In genomic region chr17:34109038-34109805, GRCm38 (mm10) we compare ENCODE assay signal across 9 mouse cellular contexts. TPM values are rescaled to one million over a fixed set of nuclear protein-coding genes. Genes with fewer than 3 reads are reported as not detected.
DNase-seq lines count a peak whose midpoint lies in the region; ATAC-seq and TF ChIP-seq lines count a peak whose summit lies in the region.
"Had no signal": no experiment of that assay in that cellular context is flagged by ENCODE, and none has a peak within 500 bp of the region (broad histone marks: within the 10 kb centered on the region; RNA-seq: fewer than 3 reads in every experiment).

No protein-coding gene starts in this region.

- no peak overlapping the region for H3K4me2 ChIP-seq in lung, postnatal 0 days (replicated peaks; ENCODE audit: low read depth, low read length)
- H3K4me2 ChIP-seq: embryonic facial prominence, embryonic 12.5 days had no signal

- no peak overlapping the region for H3K9ac ChIP-seq in lung, postnatal 0 days (replicated peaks; ENCODE audit: low read depth)
- H3K9ac ChIP-seq: embryonic facial prominence, embryonic 12.5 days had no signal

- DNase-seq in cerebellum, postnatal 10 days = peak; percentile 61 to 72
- DNase-seq in cerebellum, adult 8-10 months = no peak
- DNase-seq in lung, postnatal 0 days (ENCODE audit: low spot score) = no peak
- no peak for DNase-seq in lung, postnatal 25 days (ENCODE audit: low spot score)
- DNase-seq in induced T-regulatory cell, adult 2 months (ENCODE audit: low read depth) = peak; percentile 66
- DNase-seq in thymus, postnatal 14 days = peak; percentile 57
- no peak for DNase-seq in ovary, postnatal 36 days (ENCODE audit: low spot score)
- DNase-seq in natural killer cell, adult 2 months (ENCODE audit: low spot score in 2 of 2) = no peak

- no peak overlapping the region for H3K27ac ChIP-seq in lung, postnatal 0 days (ENCODE audit: low read length)
- H3K27ac ChIP-seq: embryonic facial prominence, embryonic 12.5 days had no signal

- peak; percentile 42 for ATAC-seq in lung, postnatal 0 days

- TF ChIP-seq EP300 in lung, postnatal 0 days (IDR thresholded peaks at IDR 0.05) = no peak

- no peak overlapping the region for H3K4me3 ChIP-seq in lung, postnatal 0 days (ENCODE audit: low read depth, low read length)
- H3K4me3 ChIP-seq: embryonic facial prominence, embryonic 12.5 days had no signal

- TF ChIP-seq CTCF in lung, postnatal 0 days (IDR thresholded peaks at IDR 0.05) = peak; percentile 45

- no peaks in the 10 kb centered on the region for H3K27me3 ChIP-seq in lung, postnatal 0 days (replicated peaks; ENCODE audit: insufficient read depth, low read length)
- H3K27me3 ChIP-seq: embryonic facial prominence, embryonic 12.5 days had no signal

- no peaks in the 10 kb centered on the region for H3K9me3 ChIP-seq in lung, postnatal 0 days (ENCODE audit: low read length)
- H3K9me3 ChIP-seq: embryonic facial prominence, embryonic 12.5 days had no signal

- 73% methylated on average over 14 of the region's 14 CpGs for WGBS in lung, postnatal 0 days

- H3K36me3 ChIP-seq in lung, postnatal 0 days (ENCODE audit: insufficient read depth, low read length) = peaks cover 32% of the 10 kb centered on the region

- no peaks in the 10 kb centered on the region for H3K4me1 ChIP-seq in lung, postnatal 0 days (ENCODE audit: insufficient read depth, low read depth, low read length)
- H3K4me1 ChIP-seq: embryonic facial prominence, embryonic 12.5 days had no signal

RNA-seq across cellular contexts. Expression of gene H2-DMa, which starts 10.1 kb away (rescaled TPM):
- polyA plus RNA-seq in lung, postnatal 0 days (2015; fragmentation: Nextera tagmentation; extraction: Ambion mirVana) = 20.7 and 23.9 TPM in 2 replicates

RNA-seq across cellular contexts. Expression of gene Brd2, which starts 13.2 kb away (rescaled TPM):
- 80.2 and 80.3 TPM in 2 replicates for polyA plus RNA-seq in lung, postnatal 0 days (2015; fragmentation: Nextera tagmentation; extraction: Ambion mirVana)

RNA-seq across cellular contexts. Expression of gene H2-Oa, which starts 17.1 kb away (rescaled TPM):
- polyA plus RNA-seq in lung, postnatal 0 days (2015; fragmentation: Nextera tagmentation; extraction: Ambion mirVana) = 0.48 and 1.1 TPM in 2 replicates

RNA-seq across cellular contexts. Expression of gene H2-DMb2, which starts 33.9 kb away (rescaled TPM):
- polyA plus RNA-seq in lung, postnatal 0 days (2015; fragmentation: Nextera tagmentation; extraction: Ambion mirVana) = 1.8 and 2.2 TPM in 2 replicates

RNA-seq across cellular contexts. Expression of gene H2-DMb1, which starts 43.6 kb away (rescaled TPM):
- 6.9 and 7.2 TPM in 2 replicates for polyA plus RNA-seq in lung, postnatal 0 days (2015; fragmentation: Nextera tagmentation; extraction: Ambion mirVana)

Comparison
In these comparisons a context has a peak if more than half of its experiments do, and no peak if none do; other contexts are left out.
1. DNase-seq: peak in cerebellum, postnatal 10 days (2 of 2), induced T-regulatory cell, adult 2 months (single experiment) and thymus, postnatal 14 days (single experiment); none in cerebellum, adult 8-10 months (single experiment), lung, postnatal 0 days (single experiment), lung, postnatal 25 days (single experiment), ovary, postnatal 36 days (single experiment) and natural killer cell, adult 2 months (0 of 2).